Mouse (Mus musculus): ENCODE results near the gene Padi6. TPM values are rescaled to one million over a fixed set of nuclear protein-coding genes. Genes with fewer than 3 reads are reported as not detected.

Padi6 gene
- polyA plus RNA-seq, 1 experiment from 2014 or later, result not detected

DNA sequence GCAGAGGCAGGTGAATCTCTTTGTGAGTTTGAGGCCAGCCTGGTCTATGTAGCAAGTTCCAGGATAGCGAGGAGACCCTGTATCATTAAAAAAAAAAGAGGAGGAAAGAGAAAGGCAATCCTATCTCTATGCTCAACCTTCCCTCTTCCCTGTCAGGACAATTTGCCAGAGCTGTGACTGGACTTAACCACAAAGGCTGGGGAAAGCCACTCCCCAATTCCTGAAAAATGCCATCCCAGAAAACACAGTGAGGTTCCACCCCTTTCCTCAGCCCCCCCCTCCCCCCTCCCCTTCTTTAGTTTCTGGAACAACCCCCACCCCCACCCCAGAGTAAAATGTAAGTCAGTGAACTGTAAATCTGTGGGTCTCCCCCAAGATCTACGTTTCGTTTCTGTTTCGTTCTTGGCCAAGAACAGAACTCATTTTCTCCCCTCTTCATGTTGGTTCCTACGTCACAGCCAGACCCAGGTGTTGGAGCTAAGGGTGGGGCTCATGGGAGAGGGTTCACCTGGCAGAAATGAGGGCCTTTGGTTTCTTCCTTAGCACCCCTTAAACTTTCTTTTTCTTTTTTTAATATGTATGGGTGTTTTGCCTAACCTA, 53.5 kb downstream of the Padi6 start:
- no peak overlapping the region for H3K4me2 ChIP-seq (ENCODE audit: low read depth, low read length)
- no peaks in the 10 kb centered on the region for H3K27me3 ChIP-seq (ENCODE audit: control insufficient read depth, insufficient read depth, low read depth, low read length)
- peaks cover 67% of the 10 kb centered on the region for H3K4me1 ChIP-seq (ENCODE audit: control insufficient read depth, low read depth, low read length)
- H3K4me3 ChIP-seq (ENCODE audit: low read depth, low read length), result no peak overlapping the region
- no peaks in the 10 kb centered on the region for H3K9me3 ChIP-seq (replicated peaks; ENCODE audit: control insufficient read depth, low read length)
- no peak for ATAC-seq (ENCODE audit: low read depth)
- 77% methylated on average over 5 of the region's 5 CpGs for WGBS (ENCODE audit: insufficient replicate concordance)
- no peak overlapping the region; the same call in 1 of the 2 replicates for H3K27ac ChIP-seq (ENCODE audit: low read length)
- no peak overlapping the region for H3K9ac ChIP-seq (ENCODE audit: low read depth, low read length)
- no peaks in the 10 kb centered on the region for H3K36me3 ChIP-seq (ENCODE audit: control insufficient read depth, insufficient read depth)

DNA sequence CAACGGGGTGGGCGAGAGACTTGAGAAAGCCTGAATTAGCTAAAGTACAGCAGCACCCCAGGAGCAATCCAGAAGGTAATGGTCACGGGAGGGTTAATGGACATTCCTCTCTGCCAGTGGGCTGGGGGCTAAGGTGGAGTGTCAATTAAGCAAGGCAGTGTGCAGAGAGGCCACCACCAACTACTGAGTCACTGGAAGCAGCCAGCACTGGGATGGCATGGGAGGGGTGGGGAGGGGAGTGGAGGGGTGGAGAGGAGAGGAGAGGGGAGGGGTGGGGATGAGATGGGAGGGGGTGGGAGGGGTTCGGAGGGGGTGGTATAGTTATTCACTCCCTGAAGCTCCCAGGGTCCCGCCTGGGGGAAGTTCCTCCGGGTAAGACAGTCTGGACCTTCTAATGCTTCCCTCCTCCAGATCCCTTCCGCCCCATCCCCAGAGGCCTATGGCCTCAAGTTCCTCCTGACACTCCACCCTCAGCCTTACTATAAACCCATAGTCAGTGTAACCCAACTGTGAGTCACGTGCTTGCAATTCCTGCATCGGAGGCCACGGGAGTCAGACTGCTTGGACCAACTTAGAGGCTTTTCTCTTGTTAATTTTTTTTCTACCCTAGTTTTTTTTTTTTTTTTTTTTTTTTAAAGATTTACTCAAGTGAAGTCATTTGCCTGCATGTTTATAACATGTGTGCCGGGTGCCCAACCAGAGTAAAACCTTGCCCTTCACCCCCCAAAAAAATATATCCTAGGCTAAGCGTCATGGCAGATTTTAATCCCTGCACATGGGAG, 54.2 kb downstream of the Padi6 start:
- Histone ChIP-seq H3K9ac (ENCODE audit: low read depth, low read length) (no peak overlapping the region), H3K4me3 (ENCODE audit: low read depth, low read length) (no peak overlapping the region), H3K36me3 (ENCODE audit: control insufficient read depth, insufficient read depth) (no peaks in the 10 kb centered on the region), H3K9me3 (replicated peaks; ENCODE audit: control insufficient read depth, low read length) (no peaks in the 10 kb centered on the region), H3K27me3 (ENCODE audit: control insufficient read depth, insufficient read depth, low read depth, low read length) (no peaks in the 10 kb centered on the region), H3K27ac (ENCODE audit: low read length) (peak overlapping the region; percentile 33), H3K4me1 (ENCODE audit: control insufficient read depth, low read depth, low read length) (peaks cover 66% of the 10 kb centered on the region), H3K4me2 (ENCODE audit: low read depth, low read length) (no peak overlapping the region)
- 48% methylated on average over 12 of the region's 12 CpGs for WGBS (ENCODE audit: insufficient replicate concordance)
- ATAC-seq (ENCODE audit: low read depth), result no peak

DNA sequence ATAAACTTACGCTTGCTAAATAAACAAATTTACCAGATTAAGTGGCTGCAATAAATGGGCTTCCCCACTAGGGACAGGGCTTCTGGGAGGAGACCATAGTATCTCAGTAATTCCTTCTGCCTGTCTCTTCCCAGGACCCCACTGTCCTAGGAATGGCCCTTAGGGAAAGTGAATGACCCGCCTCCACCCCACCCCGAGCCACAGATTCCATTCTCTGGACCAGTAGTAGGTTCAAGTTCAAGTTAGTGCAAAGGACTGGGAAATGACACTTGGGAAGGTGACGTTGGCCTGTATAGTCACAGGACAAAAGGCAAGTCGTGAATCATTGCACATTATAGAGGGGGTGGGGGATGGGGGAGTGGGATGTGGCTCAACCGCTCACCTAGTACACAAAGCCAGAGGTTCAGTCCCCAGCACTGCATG, 57.6 kb downstream of the Padi6 start:
- peak overlapping the region; percentile 59 for H3K4me3 ChIP-seq (ENCODE audit: low read depth, low read length)
- H3K9ac ChIP-seq (ENCODE audit: low read depth, low read length), result peak overlapping the region; percentile 63
- H3K4me1 ChIP-seq (ENCODE audit: control insufficient read depth, low read depth, low read length), result peaks cover 58% of the 10 kb centered on the region
- WGBS (ENCODE audit: insufficient replicate concordance), result 19% methylated on average over 6 of the region's 6 CpGs
- peak overlapping the region; percentile 89 for H3K27ac ChIP-seq (ENCODE audit: low read length)
- no peaks in the 10 kb centered on the region for H3K9me3 ChIP-seq (replicated peaks; ENCODE audit: control insufficient read depth, low read length)
- no peak for ATAC-seq (ENCODE audit: low read depth)
- H3K4me2 ChIP-seq (ENCODE audit: low read depth, low read length), result peak overlapping the region; percentile 84
- no peaks in the 10 kb centered on the region for H3K36me3 ChIP-seq (ENCODE audit: control insufficient read depth, insufficient read depth)
- no peaks in the 10 kb centered on the region for H3K27me3 ChIP-seq (ENCODE audit: control insufficient read depth, insufficient read depth, low read depth, low read length)

DNA sequence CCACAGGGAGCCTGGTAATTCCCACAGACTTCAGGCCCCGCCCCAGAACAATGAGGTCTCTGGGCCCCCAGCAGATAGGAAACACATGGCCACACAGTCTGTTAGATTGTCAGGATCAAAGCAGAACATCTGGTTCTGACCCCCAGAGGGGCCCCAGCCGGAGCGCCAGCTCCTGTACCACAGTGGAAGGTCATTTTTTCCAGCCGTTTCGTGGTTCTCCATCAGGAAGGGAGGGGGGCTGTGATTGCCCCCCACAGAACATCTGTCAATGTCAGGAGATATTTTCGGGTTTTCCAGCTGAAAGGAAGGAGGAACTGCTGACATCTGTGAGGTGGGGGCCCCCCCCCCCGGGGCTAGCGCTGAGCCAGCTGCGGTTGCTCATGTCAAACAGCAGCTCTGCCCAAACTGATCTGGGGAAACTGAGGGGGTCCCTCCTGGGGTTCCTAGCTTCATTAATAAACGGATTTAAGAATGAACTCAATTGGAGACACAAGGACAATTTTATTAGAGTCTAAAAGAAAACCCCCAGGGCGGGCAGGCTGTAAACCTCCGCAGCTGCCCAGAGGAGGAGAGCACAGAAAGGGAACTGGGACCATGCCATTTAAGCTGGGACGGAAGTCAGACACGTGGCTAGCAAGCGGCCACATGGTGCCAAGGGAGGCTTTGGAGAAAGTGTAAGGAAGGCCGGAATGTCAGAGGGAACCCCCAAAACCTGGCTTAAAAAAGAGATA, 58.1 kb downstream of the Padi6 start:
- Histone ChIP-seq H3K4me1 (ENCODE audit: control insufficient read depth, low read depth, low read length) (peaks cover 57% of the 10 kb centered on the region), H3K27me3 (ENCODE audit: control insufficient read depth, insufficient read depth, low read depth, low read length) (no peaks in the 10 kb centered on the region), H3K4me3 (ENCODE audit: low read depth, low read length) (peak overlapping the region; percentile 59), H3K4me2 (ENCODE audit: low read depth, low read length) (peak overlapping the region; percentile 84), H3K9ac (ENCODE audit: low read depth, low read length) (peak overlapping the region; percentile 63), H3K27ac (ENCODE audit: low read length) (peak overlapping the region; percentile 89), H3K9me3 (replicated peaks; ENCODE audit: control insufficient read depth, low read length) (no peaks in the 10 kb centered on the region), H3K36me3 (ENCODE audit: control insufficient read depth, insufficient read depth) (no peaks in the 10 kb centered on the region)
- WGBS (ENCODE audit: insufficient replicate concordance), result 6% methylated on average over 16 of the region's 16 CpGs
- ATAC-seq (ENCODE audit: low read depth), result peak; percentile 90

DNA sequence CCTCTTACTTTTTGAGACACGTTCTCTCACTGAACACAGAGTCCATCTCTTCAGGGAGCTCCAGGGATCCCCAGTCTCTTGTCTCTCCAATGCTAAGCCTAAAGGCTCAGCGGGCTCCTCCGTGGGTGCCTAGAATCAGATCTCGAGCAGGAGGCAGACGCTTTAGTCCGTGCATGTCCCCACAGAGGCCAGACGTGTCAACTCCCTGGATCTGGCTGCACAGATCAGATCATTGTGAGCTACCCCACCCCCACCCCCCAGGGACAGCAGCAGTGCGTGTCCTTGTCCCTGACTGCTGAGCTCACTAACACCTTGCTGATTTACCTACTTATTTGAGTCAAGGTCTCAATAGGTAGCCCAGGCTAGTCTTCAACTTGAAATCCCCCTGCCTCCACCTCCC, 58.8 kb downstream of the Padi6 start:
- Histone ChIP-seq H3K27ac (ENCODE audit: low read length) (peak overlapping the region; percentile 89), H3K27me3 (ENCODE audit: control insufficient read depth, insufficient read depth, low read depth, low read length) (no peaks in the 10 kb centered on the region), H3K4me1 (ENCODE audit: control insufficient read depth, low read depth, low read length) (peaks cover 51% of the 10 kb centered on the region), H3K9ac (ENCODE audit: low read depth, low read length) (peak overlapping the region; percentile 63), H3K4me2 (ENCODE audit: low read depth, low read length) (peak overlapping the region; percentile 84), H3K36me3 (ENCODE audit: control insufficient read depth, insufficient read depth) (no peaks in the 10 kb centered on the region), H3K9me3 (replicated peaks; ENCODE audit: control insufficient read depth, low read length) (no peaks in the 10 kb centered on the region), H3K4me3 (ENCODE audit: low read depth, low read length) (peak overlapping the region; percentile 59)
- 7% methylated on average over 8 of the region's 8 CpGs for WGBS (ENCODE audit: insufficient replicate concordance)
- ATAC-seq (ENCODE audit: low read depth), result peak; percentile 74

DNA sequence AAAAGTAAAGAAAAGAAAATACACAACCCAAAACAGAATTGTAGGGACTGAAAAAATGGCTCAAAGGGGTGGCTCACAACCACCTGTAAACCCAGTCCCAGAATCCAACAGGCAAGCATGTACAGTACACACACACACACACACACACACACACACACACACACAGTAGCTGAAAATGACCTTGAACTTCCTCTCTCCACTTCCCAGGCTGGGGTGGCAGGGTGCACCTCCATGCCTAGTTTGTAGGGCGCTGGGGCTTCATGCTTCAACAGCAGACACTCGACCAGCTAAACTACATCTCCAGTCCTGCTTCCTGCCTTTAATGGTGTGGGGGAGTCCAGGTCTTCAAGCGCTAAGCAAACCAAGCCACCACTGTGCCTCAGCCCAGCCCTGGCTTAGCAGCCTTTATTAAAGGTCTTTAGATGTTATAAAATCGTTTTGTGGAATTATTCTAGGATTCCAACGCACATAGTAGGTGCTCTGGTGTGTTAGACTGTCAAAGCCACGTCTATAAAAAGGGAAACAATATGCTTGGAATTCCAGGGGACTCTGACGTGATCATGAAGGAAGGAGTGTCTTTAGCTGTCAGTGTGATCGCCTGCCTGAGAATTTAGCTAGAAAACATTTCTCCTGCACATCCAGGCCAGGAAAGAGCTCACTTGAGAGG, 61.6 kb downstream of the Padi6 start:
- Histone ChIP-seq H3K27ac (ENCODE audit: low read length) (peak overlapping the region; percentile 59), H3K4me1 (ENCODE audit: control insufficient read depth, low read depth, low read length) (peaks cover 43% of the 10 kb centered on the region)

DNA sequence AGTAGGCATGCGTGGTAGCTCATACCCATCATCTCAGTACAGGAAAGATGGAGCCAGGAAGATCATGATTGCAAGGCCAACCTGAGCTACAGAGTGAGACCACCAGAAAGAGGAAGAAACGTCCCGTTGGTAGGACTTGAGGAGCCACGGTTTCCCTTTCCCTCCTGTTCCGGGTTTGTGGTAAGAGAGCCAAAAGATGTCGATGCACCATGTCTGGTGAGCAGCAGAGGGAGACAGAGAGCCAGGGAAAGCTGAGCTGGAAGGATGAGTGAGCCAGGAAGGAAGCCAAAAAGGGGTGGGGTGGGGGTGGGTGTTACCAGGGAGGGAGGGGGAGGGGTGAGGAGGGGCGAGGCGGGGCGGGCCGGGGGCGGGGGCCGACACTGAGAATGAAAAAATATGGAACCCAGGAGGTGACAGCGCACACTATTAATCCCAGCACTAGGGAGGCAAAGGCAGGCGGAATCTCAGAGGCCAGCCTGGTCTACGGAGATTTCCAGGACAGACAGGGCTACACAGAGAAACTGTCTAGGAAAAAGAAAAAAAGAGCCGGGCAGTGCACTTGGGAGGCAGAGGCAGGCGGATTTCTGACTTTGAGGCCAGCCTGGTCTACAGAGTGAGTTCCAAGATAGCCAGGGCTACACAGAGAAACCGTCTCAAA, 62.6 kb downstream of the Padi6 start:
- Histone ChIP-seq H3K27me3 (ENCODE audit: control insufficient read depth, insufficient read depth, low read depth, low read length) (no peaks in the 10 kb centered on the region), H3K4me1 (ENCODE audit: control insufficient read depth, low read depth, low read length) (peaks cover 34% of the 10 kb centered on the region), H3K9me3 (replicated peaks; ENCODE audit: control insufficient read depth, low read length) (no peaks in the 10 kb centered on the region), H3K36me3 (ENCODE audit: control insufficient read depth, insufficient read depth) (no peaks in the 10 kb centered on the region), H3K4me3 (ENCODE audit: low read depth, low read length) (peak overlapping the region; percentile 34), H3K27ac (ENCODE audit: low read length) (no peak overlapping the region), H3K4me2 (ENCODE audit: low read depth, low read length) (peak overlapping the region; percentile 57), H3K9ac (ENCODE audit: low read depth, low read length) (peak overlapping the region; percentile 49; the same call in 1 of the 2 replicates)
- no peak for ATAC-seq (ENCODE audit: low read depth)
- WGBS (ENCODE audit: insufficient replicate concordance), result 18% methylated on average over 15 of the region's 18 CpGs

More for the DNA sequence above, 61.6 kb downstream of the Padi6 start:
- no peak for ATAC-seq (ENCODE audit: low read depth)
- Histone ChIP-seq H3K4me3 (ENCODE audit: low read depth, low read length) (no peak overlapping the region), H3K9ac (ENCODE audit: low read depth, low read length) (no peak overlapping the region), H3K27me3 (ENCODE audit: control insufficient read depth, insufficient read depth, low read depth, low read length) (no peaks in the 10 kb centered on the region), H3K36me3 (ENCODE audit: control insufficient read depth, insufficient read depth) (no peaks in the 10 kb centered on the region), H3K9me3 (replicated peaks; ENCODE audit: control insufficient read depth, low read length) (no peaks in the 10 kb centered on the region), H3K4me2 (ENCODE audit: low read depth, low read length) (no peak overlapping the region)
- WGBS (ENCODE audit: insufficient replicate concordance), result 34% methylated on average over 8 of the region's 8 CpGs

DNA sequence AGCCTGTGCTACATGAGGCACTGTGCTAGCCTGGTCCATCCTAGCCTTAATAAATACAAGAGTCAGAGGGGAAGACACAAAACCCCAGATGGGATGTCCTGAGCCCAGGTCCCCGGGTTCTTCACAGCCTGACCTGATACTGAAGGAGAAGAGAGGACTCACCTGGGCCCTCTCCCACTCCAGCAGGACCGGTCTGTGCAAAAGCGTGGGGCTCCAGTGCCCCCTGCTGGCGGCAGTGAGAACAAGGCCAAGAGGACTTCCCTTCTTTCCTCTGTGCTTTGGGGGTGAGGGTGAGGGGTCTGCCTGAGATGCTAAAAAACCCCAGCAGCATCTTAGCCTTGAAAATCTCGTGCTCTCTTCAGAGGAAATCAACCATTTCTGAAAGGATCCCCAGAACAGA, 63.4 kb downstream of the Padi6 start:
- Histone ChIP-seq H3K9me3 (replicated peaks; ENCODE audit: control insufficient read depth, low read length) (no peaks in the 10 kb centered on the region), H3K4me3 (ENCODE audit: low read depth, low read length) (no peak overlapping the region), H3K36me3 (ENCODE audit: control insufficient read depth, insufficient read depth) (no peaks in the 10 kb centered on the region), H3K4me1 (ENCODE audit: control insufficient read depth, low read depth, low read length) (peaks cover 26% of the 10 kb centered on the region), H3K27ac (ENCODE audit: low read length) (no peak overlapping the region), H3K9ac (ENCODE audit: low read depth, low read length) (no peak overlapping the region), H3K4me2 (ENCODE audit: low read depth, low read length) (no peak overlapping the region), H3K27me3 (ENCODE audit: control insufficient read depth, insufficient read depth, low read depth, low read length) (no peaks in the 10 kb centered on the region)
- ATAC-seq (ENCODE audit: low read depth), result no peak
- 7% methylated on average over 5 of the region's 5 CpGs for WGBS (ENCODE audit: insufficient replicate concordance)

All from liver, embryonic 16.5 days (tissue).